Mouse (Mus musculus): Measurements from ENCODE around the gene Hs6st1. TPM values are rescaled to one million over a fixed set of nuclear protein-coding genes. Genes with fewer than 3 reads are reported as not detected.

Gene Hs6st1
- polyA plus RNA-seq, 1 experiment from 2014 or later, result 7.5 TPM

DNA sequence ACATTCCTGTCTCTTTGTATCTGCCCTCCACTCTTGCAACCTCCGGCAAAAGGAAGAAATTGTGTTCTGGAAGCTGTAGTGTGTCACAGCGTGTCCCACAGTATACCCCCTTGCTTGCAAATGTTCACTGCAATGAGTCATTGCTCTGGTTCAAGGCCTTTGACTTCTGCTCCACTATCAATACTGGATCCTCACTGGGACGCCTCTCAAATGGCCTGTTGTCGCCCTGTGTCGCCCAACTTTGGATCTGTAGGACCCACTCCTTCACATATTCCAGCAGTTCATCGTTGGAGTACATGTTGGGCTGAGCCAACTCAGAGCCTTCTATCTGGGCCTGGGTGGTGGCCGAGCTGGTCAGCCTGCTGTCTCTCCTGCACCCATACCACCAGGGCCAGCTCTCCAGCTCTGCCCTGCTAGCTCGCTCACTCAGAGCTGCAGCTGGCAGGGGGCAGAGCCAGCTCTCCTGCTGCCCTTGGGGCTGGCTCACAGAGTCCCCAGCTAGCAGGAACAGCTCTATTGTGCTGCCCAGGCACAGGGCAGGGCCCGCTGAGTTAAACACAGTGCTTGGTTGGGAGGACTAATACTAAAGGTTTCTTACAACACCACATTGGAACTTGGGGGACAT, 50.0 kb downstream of the Hs6st1 start:
- Histone ChIP-seq H3K9me3 (replicated peaks) (no peaks in the 10 kb centered on the region), H3K4me3 (replicated peaks) (no peak overlapping the region), H3K4me1 (no peaks in the 10 kb centered on the region), H3K36me3 (no peaks in the 10 kb centered on the region), H3K27me3 (no peaks in the 10 kb centered on the region), H3K4me2 (no peak overlapping the region), H3K27ac (no peak overlapping the region), H3K9ac (no peak overlapping the region)
- no peak for ATAC-seq (replicated peaks; ENCODE audit: low FRiP score)
- 81% methylated on average over 9 of the region's 9 CpGs for WGBS

- ATAC-seq (replicated peaks; ENCODE audit: low FRiP score), result no peak
- Histone ChIP-seq H3K9me3 (replicated peaks) (no peaks in the 10 kb centered on the region), H3K27me3 (no peaks in the 10 kb centered on the region), H3K4me1 (no peaks in the 10 kb centered on the region), H3K36me3 (no peaks in the 10 kb centered on the region), H3K9ac (no peak overlapping the region), H3K4me2 (no peak overlapping the region), H3K27ac (no peak overlapping the region), H3K4me3 (replicated peaks) (no peak overlapping the region)
- 88% methylated on average over 3 of the region's 3 CpGs for WGBS
Observed at GRCm38 (mm10) chr1:36118958-36119357, 50.8 kb downstream of the Hs6st1 start.

GRCm38 (mm10) chr1:36119426-36119825, 51.2 kb downstream of the Hs6st1 start:
- no peak overlapping the region for H3K4me3 ChIP-seq (replicated peaks)
- H3K4me1 ChIP-seq, result no peaks in the 10 kb centered on the region
- no peak overlapping the region for H3K9ac ChIP-seq
- no peaks in the 10 kb centered on the region for H3K36me3 ChIP-seq
- no peak overlapping the region for H3K4me2 ChIP-seq
- H3K27me3 ChIP-seq, result no peaks in the 10 kb centered on the region
- no peak for ATAC-seq (replicated peaks; ENCODE audit: low FRiP score)
- no peak overlapping the region for H3K27ac ChIP-seq
- no peaks in the 10 kb centered on the region for H3K9me3 ChIP-seq (replicated peaks)
- WGBS, result 85% methylated on average over 4 of the region's 4 CpGs

DNA sequence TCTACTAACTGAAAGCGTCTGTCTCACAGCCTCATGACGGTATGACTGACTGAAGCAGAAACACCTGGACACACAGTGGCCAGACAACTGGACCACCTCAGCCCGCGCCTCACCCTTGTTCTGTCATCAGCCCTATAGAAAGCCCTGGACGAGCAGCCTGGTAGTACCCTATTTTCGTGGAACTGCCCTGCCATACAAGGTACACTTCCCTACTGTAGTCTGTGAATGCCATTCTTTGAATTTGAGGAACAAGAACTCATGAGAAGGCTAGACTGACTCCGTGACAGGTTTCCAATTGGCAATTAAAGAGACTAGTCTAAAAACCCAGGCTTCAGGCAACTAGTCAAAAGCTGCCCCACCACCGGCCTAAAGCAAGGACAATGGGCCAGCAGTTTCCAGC, 53.0 kb downstream of the Hs6st1 start:
- H3K27ac ChIP-seq, result no peak overlapping the region
- no peak overlapping the region for H3K4me3 ChIP-seq (replicated peaks)
- no peak overlapping the region for H3K9ac ChIP-seq
- H3K36me3 ChIP-seq, result no peaks in the 10 kb centered on the region
- H3K4me1 ChIP-seq, result 0 out of 2 replicates have a peak, but pooled peaks cover 3% of the 10 kb centered on the region
- no peak overlapping the region for H3K4me2 ChIP-seq
- no peaks in the 10 kb centered on the region for H3K9me3 ChIP-seq (replicated peaks)
- H3K27me3 ChIP-seq, result no peaks in the 10 kb centered on the region
- WGBS, result 88% methylated on average over 8 of the region's 8 CpGs
- no peak for ATAC-seq (replicated peaks; ENCODE audit: low FRiP score)

- Histone ChIP-seq H3K4me3 (replicated peaks) (no peak overlapping the region), H3K27me3 (no peaks in the 10 kb centered on the region), H3K9ac (no peak overlapping the region), H3K9me3 (replicated peaks) (no peaks in the 10 kb centered on the region), H3K36me3 (no peaks in the 10 kb centered on the region), H3K4me2 (no peak overlapping the region), H3K4me1 (peaks cover 26% of the 10 kb centered on the region), H3K27ac (peak overlapping the region; percentile 24; the same call in 1 of the 2 replicates)
- ATAC-seq (replicated peaks; ENCODE audit: low FRiP score), result no peak
- WGBS, result 34% methylated on average over 7 of the region's 7 CpGs
Observed at GRCm38 (mm10) chr1:36125076-36125475, 56.9 kb downstream of the Hs6st1 start.

GRCm38 (mm10) chr1:36129126-36129525, 60.9 kb downstream of the Hs6st1 start:
- H3K4me3 ChIP-seq (replicated peaks), result no peak overlapping the region
- no peaks in the 10 kb centered on the region for H3K36me3 ChIP-seq
- H3K4me2 ChIP-seq, result no peak overlapping the region
- ATAC-seq (replicated peaks; ENCODE audit: low FRiP score), result peak; percentile 86
- no peaks in the 10 kb centered on the region for H3K27me3 ChIP-seq
- WGBS, result 4% methylated on average over 4 of the region's 4 CpGs
- peak overlapping the region; percentile 90 for H3K27ac ChIP-seq
- H3K9me3 ChIP-seq (replicated peaks), result no peaks in the 10 kb centered on the region
- no peak overlapping the region for H3K9ac ChIP-seq
- H3K4me1 ChIP-seq, result peaks cover 58% of the 10 kb centered on the region

DNA sequence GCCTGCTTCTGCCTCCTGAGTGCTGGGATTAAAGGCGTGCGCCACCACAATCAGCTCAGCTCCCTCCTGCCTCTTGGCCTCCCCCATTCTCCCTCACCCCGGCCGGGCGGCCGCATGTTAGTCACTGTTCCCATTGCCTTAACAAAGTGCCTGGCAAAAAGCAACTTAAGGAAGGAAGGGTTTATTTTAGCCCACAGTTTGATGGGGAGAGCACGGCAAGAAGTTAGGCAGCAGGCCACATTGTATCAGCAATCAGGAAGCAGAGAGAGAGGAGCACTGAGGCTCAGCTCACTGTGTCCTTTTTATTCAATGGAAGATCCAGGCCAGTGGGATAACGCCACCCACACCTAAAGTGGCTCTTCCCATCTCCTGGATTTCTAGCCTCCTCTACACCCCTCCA, 61.7 kb downstream of the Hs6st1 start:
- Histone ChIP-seq H3K9ac (no peak overlapping the region), H3K36me3 (no peaks in the 10 kb centered on the region), H3K27ac (peak overlapping the region; percentile 90), H3K27me3 (no peaks in the 10 kb centered on the region), H3K4me3 (replicated peaks) (no peak overlapping the region), H3K9me3 (replicated peaks) (no peaks in the 10 kb centered on the region), H3K4me2 (no peak overlapping the region), H3K4me1 (peaks cover 58% of the 10 kb centered on the region)
- ATAC-seq (replicated peaks; ENCODE audit: low FRiP score), result no peak
- 93% methylated on average over 8 of the region's 8 CpGs for WGBS

DNA sequence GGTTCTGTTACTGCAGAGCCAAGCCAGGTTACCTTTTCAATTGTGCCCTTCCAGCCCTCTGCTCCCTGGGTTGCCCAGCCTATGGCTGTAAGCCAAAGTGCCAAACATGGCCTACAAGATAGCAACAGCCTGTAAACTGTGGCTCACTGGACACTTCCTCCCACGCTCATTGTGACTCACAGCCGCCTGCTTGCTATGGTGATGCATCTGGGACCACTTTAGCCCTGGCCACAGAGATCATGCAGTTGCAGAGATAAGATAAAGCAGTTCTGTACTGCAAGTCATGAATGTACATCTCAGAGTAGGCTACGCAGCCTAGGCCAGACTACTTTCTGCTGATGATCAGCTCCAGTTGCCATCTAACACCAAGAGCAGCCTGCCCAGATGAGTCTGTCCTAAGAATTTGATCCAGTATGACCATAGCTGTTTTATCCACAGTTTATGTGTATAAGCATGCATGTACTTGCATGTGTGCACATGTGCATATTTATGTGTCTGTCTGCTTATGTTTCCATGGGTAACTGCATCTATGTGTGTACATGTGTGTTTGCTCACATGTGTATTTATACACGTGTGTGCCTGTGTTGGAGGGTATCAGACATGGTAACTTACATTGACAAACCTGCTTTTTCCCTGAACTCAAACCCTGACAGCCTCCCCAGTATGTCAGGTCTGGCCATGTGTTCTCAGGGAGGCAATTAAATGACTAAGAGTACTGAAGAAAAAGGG, 62.3 kb downstream of the Hs6st1 start:
- H3K9me3 ChIP-seq (replicated peaks), result no peaks in the 10 kb centered on the region
- no peaks in the 10 kb centered on the region for H3K27me3 ChIP-seq
- H3K4me3 ChIP-seq (replicated peaks), result no peak overlapping the region
- 85% methylated on average over 4 of the region's 4 CpGs for WGBS
- no peak for ATAC-seq (replicated peaks; ENCODE audit: low FRiP score)
- peaks cover 55% of the 10 kb centered on the region for H3K4me1 ChIP-seq
- H3K9ac ChIP-seq, result no peak overlapping the region
- no peaks in the 10 kb centered on the region for H3K36me3 ChIP-seq
- H3K27ac ChIP-seq, result no peak overlapping the region
- H3K4me2 ChIP-seq, result no peak overlapping the region

DNA sequence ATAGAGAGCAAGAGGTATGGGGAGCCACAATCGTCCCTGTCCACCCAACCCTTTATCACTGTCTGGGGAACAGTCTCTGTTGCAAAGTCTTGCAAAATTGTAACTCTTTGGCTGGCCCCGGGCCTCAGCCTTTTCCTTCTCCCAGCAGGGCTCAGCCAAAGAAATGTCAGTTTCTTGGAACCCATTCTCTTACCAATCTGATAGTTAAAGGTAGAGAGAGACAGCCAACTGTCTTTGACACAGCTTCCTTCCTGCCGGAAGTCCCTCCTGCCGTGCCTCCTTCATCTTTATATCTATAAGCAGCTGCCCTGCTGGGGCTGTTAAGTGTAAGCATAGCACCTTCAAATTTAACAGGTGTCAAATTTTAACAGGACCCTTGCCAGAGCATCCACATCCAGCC, 63.0 kb downstream of the Hs6st1 start:
- H3K4me2 ChIP-seq, result no peak overlapping the region
- H3K4me3 ChIP-seq (replicated peaks), result no peak overlapping the region
- H3K36me3 ChIP-seq, result no peaks in the 10 kb centered on the region
- no peaks in the 10 kb centered on the region for H3K9me3 ChIP-seq (replicated peaks)
- peaks cover 55% of the 10 kb centered on the region for H3K4me1 ChIP-seq
- no peaks in the 10 kb centered on the region for H3K27me3 ChIP-seq
- H3K27ac ChIP-seq, result no peak overlapping the region
- ATAC-seq (replicated peaks; ENCODE audit: low FRiP score), result no peak
- no peak overlapping the region for H3K9ac ChIP-seq
- 56% methylated on average over 4 of the region's 4 CpGs for WGBS

- Histone ChIP-seq H3K36me3 (no peaks in the 10 kb centered on the region), H3K4me1 (peaks cover 55% of the 10 kb centered on the region), H3K4me2 (no peak overlapping the region), H3K27me3 (no peaks in the 10 kb centered on the region), H3K9ac (no peak overlapping the region), H3K4me3 (replicated peaks) (no peak overlapping the region), H3K27ac (0 out of 2 replicates have a peak overlapping the region, but pooled peaks have one; percentile 9), H3K9me3 (replicated peaks) (no peaks in the 10 kb centered on the region)
- WGBS, result 62% methylated on average over 8 of the region's 8 CpGs
- ATAC-seq (replicated peaks; ENCODE audit: low FRiP score), result no peak
Observed at GRCm38 (mm10) chr1:36131766-36132165, 63.6 kb downstream of the Hs6st1 start.

- no peak for ATAC-seq (replicated peaks; ENCODE audit: low FRiP score)
- no peak overlapping the region for H3K4me3 ChIP-seq (replicated peaks)
- WGBS, result 60% methylated on average over 4 of the region's 4 CpGs
- H3K36me3 ChIP-seq, result no peaks in the 10 kb centered on the region
- no peaks in the 10 kb centered on the region for H3K27me3 ChIP-seq
- H3K9me3 ChIP-seq (replicated peaks), result no peaks in the 10 kb centered on the region
- H3K4me1 ChIP-seq, result peaks cover 55% of the 10 kb centered on the region
- 0 out of 2 replicates have a peak overlapping the region, but pooled peaks have one; percentile 9 for H3K27ac ChIP-seq
- H3K4me2 ChIP-seq, result no peak overlapping the region
- H3K9ac ChIP-seq, result no peak overlapping the region
Observed at GRCm38 (mm10) chr1:36132211-36132610, 64.0 kb downstream of the Hs6st1 start.

- Histone ChIP-seq H3K4me1 (peaks cover 55% of the 10 kb centered on the region), H3K27ac (no peak overlapping the region), H3K36me3 (no peaks in the 10 kb centered on the region), H3K4me3 (replicated peaks) (no peak overlapping the region), H3K9me3 (replicated peaks) (no peaks in the 10 kb centered on the region), H3K4me2 (no peak overlapping the region), H3K27me3 (no peaks in the 10 kb centered on the region), H3K9ac (no peak overlapping the region)
- no peak for ATAC-seq (replicated peaks; ENCODE audit: low FRiP score)
- 71% methylated on average over 8 of the region's 8 CpGs for WGBS
Observed at GRCm38 (mm10) chr1:36133041-36133440, 64.8 kb downstream of the Hs6st1 start.
